Mouse (Mus musculus): ENCODE data around the gene Neurod6.
"Not testable (repeated sequence)": the region's sequence is repeated elsewhere in the genome, so short reads cannot be mapped to it uniquely, and the experiment has no call there.

Neurod6 gene

DNA sequence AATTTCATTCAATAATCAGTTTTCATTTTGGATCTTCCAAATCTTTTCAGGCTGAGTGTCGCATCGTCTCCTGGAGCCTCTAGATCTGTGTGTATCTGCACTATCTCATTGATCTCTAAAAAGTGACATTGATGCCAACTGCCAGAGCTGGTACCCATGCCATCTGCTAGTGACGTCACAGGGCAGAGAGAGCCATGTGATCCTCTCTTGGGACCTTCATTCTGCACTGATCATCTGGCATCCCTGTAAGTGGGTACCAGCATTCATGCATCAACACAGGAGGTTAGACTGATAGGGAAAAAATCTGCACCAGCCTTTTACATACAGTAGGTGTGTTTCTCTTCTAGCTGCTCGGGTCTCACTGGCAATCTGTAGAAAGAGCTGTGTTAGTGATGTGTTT lies at the start of gene Neurod6:
Gene Neurod6 (minus strand): TSS at position 290 of the 400 bp plus-strand sequence.
- no peak for DNase-seq (ENCODE audit: low spot score in 2 of 2)

DNA sequence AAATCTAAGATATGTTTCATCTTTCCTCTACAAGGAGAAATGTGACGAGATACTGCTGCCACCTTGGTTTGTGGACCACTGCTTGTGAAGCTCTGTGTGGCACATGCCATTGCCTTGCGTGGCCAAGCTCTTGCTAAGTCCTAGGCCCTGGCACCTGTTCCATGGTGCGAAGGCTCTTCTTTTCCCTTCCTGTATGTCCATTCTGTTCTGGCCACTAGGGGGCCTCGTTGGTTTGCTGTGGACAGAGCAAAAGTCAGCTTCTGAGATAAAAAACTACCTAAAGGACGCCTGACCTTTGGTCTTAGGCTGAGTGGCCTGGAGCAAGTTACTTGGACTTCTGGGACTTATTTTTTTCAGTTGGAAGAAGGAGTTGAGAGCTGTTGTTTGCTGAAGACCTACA lies 36.1 kb upstream of the Neurod6 start:
- DNase-seq (ENCODE audit: low spot score in 2 of 2): peak in 1 of 2 experiments; percentile 21

DNA sequence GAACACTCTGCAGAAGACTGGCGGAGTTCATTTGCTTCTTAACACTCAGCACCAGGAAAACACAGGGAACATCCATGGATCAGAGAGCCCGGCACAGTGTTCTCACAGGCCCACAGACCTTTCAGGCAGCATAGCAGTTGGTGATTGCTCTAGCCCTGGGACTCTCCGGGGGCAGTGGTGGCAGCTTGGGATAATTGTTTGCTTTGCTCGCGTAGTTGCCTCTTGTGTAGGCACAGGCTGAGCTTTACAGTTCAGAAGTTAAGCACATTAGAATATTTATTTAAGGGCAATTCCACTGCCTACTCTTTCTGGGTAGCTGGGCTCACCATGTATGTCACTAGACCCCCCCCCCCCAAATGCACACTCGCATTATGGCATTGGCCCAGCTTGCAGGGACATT lies 34.4 kb upstream of the Neurod6 start:
- no peak for DNase-seq (ENCODE audit: low spot score in 2 of 2)

DNA sequence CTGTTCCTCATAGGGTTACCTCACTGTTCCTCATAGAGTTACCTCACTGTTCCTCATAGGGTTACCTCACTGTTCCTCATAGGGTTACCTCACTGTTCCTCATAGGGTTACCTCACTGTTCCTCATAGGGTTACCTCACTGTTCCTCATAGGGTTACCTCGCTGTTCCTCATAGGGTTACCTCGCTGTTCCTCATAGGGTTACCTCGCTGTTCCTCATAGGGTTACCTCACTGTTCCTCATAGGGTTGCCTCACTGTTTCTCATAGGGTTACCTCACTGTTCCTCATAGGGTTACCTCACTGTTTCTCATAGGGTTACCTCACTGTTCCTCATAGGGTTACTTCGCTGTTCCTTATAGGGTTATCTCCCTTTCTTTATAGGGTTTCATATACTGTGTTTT lies 29.9 kb upstream of the Neurod6 start:
- DNase-seq (ENCODE audit: low spot score in 2 of 2): not testable (repeated sequence)

DNA sequence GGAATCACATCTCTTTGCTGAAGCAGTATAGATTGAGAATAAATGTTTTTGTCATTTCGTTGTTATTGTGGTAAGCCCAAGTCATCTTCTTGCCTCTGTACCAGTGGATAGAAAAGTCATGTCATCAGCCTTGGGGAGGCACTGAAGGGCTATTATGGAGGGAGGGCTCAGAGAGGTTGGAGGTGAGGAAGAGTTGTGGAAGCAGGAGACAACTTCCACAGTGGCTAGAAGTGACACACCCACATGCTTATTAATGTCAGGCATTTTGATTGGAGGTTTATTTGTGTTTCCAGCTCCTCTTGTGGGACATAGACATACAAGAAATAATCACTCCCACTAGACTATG lies 23.7 kb upstream of the Neurod6 start:
- no peak for DNase-seq (ENCODE audit: low spot score in 2 of 2)

DNA sequence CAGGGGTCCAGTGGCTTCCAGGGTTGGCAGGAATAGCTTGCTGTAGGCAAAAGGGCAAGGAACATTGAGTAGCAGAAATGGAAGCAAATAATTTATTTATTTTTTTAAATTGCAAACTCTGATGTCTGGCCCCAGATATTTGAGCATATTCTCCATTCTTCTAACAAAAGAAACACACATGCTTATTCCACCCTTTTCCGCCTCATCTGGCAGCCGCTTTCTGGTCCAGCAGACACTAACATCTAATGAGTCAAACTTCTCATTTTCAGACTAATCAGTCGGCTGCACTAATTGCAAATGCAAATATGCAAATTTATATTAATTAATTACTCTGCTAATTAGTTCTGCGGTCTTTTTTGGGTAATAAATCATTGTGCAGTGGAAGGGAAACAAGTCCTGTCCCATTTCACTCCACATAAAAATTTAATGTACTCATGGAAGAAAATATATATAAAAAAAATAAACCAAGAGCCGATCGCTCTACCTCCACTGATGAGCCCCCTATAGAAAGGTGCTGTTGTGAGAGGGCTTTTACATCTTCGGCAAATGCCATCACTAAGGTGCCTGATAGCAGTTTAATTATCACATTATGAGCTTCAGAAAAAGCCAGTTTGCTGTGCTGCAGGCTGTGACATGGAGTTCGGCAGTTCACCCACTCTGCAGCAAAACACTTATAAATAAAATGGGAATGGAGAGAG lies 23.1 kb upstream of the Neurod6 start:
- no peak for DNase-seq (ENCODE audit: low spot score in 2 of 2)

DNA sequence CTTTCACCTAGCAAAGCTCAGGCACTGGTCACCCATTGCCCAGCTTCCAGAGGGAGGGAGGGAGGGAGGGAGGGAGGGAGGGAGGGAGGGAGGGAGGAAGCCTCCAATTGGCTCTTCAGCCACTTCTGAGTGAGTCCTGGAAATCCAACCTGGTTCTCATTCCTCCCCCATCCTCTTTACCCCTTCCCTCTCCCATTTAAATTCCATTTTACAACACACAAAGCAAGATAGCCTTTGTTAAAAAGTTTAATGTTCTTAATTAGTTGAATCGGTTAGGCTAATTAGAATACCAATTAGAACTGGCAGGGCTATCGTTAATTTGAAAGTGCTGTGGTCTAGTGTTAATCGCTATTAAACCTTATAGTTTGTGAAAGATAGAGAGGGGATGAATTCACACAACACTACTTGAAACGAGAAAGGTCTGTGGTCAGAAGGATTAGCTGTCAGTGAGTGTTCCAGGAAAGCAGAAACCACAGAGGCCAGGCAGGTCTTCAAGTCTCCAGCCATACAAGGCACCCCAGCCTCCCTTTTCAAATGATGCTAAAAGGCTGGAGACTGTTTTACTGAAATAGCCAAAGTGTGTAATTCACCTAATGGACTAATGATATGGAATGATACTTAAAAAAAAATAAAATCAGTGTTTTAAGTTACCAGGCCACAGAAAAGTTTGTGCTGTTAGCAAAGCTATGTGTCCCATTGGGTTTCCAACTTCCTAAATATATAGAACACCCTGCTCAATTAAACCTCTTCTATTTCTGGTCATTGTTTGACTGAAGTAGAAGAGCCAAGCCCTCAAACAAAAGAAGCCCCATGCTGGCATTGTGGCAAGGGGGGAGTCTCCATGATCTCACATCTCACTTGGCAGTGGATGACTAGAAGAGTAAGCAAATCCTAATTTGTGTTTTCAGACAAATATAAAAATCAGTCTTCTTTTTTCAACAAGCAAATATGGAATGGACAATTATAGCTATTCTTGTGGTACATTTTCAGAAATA lies 19.6 kb upstream of the Neurod6 start:
- no peak for DNase-seq (ENCODE audit: low spot score in 2 of 2)

DNA sequence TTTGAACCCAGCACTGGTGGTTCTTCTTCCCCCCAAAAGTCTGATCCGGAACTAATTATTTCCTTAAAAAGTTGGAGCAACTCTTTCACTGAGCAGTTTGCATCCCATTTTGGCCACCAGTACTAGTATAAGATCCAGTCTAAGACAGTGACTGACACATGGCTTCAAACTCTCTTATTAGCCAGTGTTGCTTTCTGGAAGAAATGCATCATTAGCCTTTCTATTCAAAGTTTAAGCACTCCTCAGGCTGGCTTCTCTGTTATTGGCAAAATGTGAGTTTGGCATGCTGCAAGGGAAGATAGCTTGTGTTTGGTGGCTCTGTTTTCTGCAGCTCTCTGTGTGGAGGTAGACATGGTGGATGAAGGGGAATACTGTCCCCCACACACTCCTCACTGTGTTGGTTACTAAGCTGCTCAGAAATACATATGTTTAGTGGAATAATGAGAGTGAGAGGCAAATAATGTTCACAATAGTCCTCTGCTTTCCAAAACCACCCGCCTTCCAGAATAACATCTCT lies 9.0 kb upstream of the Neurod6 start:
- DNase-seq (ENCODE audit: low spot score in 2 of 2): no peak

DNA sequence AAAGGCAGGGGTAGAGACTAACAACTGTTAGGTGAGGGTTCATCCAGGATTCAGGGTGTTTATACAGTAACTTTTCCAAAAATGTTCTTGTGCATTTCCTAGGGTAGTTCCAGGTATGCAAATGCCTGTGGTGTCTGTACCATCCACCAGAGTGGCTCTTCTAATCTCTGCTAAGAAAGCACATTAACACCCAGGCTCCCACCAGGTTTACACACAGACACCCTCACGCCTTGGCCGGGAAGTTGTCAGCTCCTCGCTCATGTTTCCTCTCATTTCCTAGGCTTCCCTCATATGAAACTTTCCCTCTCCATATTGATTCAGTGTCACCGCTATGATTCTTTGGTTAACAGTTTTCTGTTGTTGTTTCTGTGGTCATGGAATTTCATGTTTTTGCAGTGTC lies 2.4 kb upstream of the Neurod6 start:
- DNase-seq (ENCODE audit: low spot score in 2 of 2): no peak

DNA sequence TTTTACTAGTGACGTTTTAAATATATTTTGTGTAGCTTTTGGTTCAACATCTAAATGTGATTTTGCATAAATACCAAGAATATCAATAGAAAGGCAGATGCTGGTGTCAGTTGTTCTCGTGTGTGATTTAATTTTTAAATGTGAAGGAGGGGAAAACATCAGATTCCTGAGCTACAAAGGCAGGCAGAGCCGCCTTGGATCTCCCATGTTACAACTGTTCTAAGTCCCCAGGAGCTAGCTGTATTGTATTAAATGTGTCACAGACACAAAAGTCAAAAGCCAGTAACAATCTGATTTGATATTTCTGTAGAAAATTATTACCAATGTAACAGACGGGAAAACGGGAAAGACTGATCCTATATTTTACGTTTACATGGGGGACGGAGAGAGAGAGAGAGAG lies 1.8 kb upstream of the Neurod6 start:
- DNase-seq (ENCODE audit: low spot score in 2 of 2): no peak

DNA sequence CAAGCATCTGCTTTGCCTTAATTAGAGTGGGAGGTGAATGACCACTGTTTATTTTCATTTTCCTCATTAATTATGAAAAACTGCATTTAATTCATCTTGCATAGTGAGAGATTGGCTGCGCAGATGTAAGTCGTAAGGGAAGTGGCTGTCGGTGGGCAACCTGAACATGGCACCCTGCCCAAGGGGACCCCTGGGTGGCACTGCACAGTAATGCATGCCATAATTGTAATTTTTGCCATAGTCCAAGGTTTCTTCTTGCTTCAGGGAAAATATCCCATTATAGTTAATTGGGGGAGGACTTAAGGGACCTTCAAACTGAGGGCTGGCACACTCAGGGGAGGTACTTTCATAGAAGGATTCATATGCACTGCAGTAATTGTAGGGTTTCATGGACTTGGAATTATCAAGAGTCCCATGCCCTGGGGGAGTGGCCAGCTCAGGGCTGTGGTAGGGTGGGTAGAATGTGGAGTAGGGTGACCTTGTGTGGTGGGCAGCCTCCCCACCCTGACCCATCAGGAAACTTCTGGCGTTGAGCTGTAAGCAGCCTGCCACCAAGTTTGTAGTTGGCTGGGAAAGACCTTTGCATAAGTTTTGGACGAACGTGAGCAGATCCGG lies 2.4 kb downstream of the Neurod6 start:
- DNase-seq (ENCODE audit: low spot score in 2 of 2): no peak

DNA sequence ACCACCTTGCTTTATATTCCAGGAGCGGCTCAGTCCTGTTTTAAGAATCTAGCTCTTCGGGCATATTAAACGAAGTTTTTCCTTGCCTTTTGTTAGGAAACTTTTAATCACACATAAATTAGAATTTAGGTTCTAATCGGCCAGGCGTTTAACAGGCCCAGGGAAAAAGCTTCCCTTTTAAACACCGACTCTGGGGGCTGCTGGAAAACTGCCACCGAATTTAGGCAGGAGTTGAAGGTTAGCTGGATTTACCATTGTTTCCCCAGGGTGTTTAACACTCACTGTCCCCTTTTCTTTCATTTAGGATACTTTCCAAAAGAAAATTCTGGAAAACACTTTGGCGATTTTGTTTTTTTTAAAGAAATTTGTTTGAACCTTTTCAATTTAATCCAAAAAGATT lies 3.7 kb downstream of the Neurod6 start:
- DNase-seq (ENCODE audit: low spot score in 2 of 2): no peak

DNA sequence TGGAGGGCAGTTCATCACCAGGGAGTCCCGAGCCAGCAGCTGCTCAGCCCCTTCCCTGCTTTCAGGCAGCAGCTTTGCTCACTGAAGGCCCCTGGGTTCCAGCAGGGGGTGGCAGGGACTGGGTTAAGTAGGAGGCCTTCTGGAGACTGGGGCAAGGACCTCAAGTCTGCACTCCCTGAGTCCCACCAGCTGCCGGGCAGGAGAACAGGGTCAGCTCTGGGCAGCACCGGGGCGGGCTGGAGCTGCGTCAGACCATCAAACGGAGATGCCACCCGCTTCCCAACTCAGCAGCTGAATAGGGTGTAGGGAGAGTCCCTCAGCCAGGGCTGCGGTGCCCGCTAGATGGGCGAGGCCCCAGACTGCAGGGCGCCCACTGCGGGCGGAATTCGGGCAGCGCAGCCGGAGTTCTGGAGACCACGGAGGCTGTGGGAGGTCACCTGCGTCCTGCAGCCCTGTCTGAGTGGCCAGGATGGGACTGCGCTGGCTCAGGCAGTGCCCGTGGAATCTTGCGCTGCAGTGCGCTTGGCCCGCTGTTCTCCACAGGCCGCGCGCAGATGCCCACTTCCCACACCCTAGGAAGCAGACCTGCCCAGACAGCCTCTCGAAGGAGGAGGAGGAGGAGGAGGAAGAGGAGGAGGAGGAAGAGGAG lies 4.3 kb downstream of the Neurod6 start:
- no peak for DNase-seq (ENCODE audit: low spot score in 2 of 2)

DNA sequence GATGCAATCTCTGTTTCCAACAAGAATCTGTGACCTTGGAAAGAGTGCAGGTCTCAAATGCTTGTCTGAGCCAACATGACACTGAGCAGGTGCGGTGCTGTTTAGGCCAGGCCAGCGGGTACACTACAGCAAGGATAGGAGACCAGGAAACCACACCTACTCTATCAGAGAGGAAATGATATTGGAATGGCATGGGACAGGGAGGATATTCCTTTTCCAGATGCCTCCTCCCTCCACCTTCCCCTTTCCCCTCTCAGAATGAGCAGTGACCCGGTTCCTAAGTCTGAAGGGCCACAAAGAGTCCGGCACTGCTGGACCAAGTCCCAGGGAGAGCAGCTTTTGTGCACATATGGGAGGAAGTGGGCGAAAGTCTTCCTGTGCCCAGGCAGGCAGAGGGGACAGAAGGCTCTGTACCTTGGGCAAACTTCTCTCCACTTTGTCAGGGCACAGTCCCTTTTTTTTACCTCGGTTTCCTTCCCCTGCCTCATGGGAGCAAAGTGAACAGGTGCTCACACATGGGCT lies 4.9 kb downstream of the Neurod6 start:
- DNase-seq (ENCODE audit: low spot score in 2 of 2): no peak

DNA sequence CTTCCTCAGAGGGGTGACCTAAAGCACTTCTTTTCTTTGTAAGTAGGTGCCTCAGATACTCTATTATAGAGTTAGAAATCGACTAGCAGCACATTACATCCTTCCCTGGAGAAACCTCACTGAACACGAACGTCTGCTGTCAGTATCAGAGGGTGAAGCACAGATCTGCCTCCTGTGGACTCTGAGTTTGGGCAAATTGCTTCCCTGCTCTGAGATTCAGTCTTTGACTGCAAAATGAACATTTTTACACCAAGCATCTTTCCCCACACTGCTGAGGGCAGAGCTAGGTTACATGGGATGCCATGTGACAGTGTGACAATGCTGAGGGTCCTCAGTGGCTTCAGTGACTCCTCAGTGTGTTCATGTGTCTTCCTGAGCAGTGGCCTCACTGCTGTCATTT lies 13.3 kb downstream of the Neurod6 start:
- no peak for DNase-seq (ENCODE audit: low spot score in 2 of 2)

DNA sequence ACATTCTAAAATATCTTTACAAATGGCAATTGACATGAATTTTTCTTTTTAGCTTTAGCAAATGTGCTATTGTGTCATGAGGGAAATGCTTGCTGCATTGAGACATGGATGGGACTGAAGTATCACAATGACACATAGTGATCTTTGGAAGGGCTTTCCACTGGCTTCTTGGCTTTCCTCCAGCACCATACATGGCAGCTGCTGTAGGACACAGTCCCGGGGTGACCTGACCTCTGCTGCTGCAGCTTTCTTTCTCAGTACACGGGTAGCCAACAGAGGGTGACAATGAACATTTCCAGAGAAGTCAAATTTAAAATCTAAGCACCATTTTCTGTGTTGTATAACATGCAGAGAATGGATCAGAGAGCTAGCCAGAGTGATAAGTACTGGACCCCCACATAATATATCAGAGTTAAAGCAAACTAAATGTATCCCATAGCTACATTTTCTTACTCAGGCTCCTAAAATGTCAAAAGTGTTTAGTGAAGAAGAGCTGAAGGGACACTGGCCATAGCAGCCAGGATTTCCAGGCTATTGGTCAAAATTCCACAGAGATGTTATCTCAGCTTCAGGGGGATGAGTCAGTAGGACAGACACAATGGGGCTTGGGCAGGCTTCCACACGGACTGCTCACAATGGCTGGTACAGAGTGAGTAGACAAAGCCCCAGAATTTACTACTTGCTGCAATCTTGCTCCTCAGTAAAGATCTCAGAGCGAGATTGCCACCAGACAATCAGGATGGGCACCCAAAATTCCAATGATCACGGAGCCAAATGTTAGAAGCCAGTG lies 19.7 kb downstream of the Neurod6 start:
- DNase-seq (ENCODE audit: low spot score in 2 of 2): no peak

DNA sequence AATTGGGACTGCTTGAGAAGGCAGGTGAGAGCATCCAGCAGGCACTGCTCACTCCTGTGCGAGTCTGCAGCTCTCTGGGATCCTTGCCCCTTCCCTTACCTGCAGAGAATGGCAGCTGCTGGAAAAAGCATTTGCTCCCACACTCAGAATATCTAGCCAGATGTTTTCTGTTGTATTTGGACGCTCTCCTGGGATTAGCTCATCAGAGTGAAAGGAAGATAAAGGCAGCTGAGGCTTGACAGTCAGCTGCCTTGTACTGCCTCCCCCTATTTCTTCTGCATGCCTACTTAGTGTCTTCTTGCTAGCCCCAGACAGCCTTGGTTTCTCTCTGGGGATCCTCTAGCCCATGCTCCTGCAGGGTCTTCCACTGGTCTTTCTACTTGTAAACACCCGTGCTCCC lies 31.1 kb downstream of the Neurod6 start:
- no peak for DNase-seq (ENCODE audit: low spot score in 2 of 2)

DNA sequence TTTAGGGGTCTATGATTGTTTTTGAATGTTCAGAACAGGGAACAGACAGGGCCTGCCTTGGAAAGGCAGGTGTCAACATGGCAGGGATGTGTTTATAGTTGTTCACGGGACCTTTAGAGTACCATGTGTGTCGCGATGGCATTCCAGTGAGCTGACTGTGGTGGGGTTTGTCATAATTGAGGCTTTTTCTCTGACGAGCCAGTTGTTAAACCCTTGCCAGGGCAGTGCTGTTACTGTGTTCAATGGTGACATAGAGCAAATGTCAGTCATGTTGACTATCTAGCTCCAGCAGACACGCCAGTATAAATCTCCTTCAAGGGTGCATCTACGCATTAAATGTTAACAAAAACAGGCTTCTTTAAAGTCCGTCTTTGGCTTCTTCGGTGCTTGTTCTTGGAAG lies 31.5 kb downstream of the Neurod6 start:
- no peak for DNase-seq (ENCODE audit: low spot score in 2 of 2)

DNA sequence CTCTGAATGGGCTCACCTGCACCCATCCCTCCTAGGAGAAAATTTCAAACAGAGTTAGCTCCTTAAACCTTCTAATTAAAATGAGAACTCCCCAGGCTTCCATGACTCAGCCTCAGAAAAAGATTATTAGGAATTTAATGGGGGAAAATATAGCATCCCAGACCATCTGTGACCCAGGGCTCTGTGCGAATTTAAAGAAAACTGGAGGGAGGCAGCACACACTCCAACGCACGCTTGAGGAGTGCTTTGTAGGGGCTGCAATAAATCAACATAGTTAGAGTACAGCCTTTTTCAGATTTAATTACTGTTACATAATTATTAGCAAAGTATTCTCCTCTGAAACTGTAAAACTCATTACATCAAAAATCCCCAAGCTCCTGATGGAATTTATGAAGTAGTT lies 32.2 kb downstream of the Neurod6 start:
- no peak for DNase-seq (ENCODE audit: low spot score in 2 of 2)

DNA sequence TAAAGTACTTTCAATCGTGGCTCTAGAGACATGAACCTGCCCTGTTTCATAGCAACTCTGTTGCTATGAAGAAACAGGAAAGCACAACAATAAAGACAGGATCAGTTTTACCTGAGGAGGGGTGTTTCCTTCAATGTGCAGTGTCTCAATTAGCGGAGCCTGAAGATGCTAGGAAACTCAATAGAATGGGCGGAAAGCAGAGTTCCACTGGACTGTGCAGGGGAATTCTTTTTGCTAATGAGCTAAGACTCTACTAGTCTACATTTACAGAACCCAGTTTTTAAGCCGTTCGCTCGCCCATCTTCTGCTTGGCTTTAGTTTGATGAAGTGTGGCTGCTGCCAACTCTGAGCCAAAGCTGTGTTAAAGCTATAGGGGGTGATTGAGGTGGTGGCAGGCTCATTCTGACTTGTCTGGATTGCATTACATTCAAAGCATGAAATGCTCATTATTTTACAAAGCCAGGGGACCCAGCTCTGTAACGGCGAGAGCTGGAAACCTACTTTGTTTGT lies 33.2 kb downstream of the Neurod6 start:
- DNase-seq (ENCODE audit: low spot score in 2 of 2): no peak
